Mouse (Mus musculus) brain, adult 2 months (tissue): ENCODE results near the gene Slc16a4.
A peak's percentile ranks its signal among the peaks of the same experiment; 100 is the strongest.

Experiments used
- DNase-seq: peaks from one replicate; pipeline ENCODE4 v3.0.0; 2011; ENCODE audit warnings: low read depth, low spot score

The Slc16a4 gene

DNA sequence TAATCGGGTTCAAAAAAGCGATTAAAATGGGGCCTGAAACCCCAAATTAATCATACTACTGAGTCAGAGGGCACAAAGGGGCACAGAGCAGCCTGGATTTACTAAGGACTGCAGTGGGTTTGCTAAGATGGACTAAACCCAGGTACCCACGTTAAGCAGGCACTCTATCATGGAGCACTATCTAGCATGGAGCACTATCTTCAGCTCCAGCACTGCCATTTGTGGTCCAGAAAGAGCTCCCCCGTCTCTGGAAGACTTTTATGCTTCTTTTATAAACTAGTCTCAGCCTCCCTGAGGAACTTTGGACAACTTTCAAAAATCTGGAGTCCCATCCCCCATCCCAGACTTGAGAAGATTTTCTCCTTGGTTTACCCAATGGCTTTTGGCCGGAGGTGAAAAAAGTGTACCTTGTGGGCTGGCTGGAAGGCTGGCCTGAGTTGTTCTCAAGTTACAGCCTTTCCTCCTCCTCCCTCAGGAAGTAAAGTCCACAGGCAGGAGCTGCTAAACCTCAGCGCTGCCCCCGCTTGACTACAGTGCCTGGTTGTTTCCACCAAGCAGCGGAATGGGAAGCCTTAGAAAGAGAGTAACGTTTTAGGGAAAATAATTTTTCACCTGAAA is at the start of gene Slc16a4:
Slc16a4 (plus strand) TSS at position 467 of the 618 bp plus-strand sequence.
- DNase-seq, result peak; percentile 16

GRCm38 (mm10) chr3:107241389-107242094 is 49.5 kb upstream of the Slc16a4 start:
- no peak for DNase-seq

- DNase-seq, result no peak
These were observed 44.2 kb upstream of the Slc16a4 start for GRCm38 (mm10) chr3:107246876-107247275.

DNA sequence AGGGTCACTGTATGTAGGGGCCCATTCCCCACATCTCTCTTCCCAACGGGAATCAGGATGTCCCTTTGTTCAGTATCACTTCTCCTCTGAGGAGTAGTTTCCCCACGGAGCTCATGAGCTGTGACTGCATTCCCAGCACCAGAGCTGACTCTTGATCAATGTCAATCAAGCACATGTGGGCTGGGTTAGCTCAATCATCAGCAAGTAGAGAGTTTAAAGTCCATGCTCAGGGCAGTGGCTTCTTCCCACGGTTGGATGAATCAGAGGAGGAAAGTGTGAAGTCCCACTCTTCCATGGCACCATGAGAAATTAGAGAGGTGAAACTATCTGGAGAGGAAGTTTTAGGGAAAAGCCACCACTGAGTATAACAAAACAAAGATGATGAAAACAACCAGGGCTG is 42.0 kb upstream of the Slc16a4 start:
- no peak for DNase-seq

- no peak for DNase-seq
These were observed 40.7 kb upstream of the Slc16a4 start for GRCm38 (mm10) chr3:107250320-107250719.

GRCm38 (mm10) chr3:107252035-107252434 is 39.0 kb upstream of the Slc16a4 start:
- DNase-seq, result no peak

GRCm38 (mm10) chr3:107253925-107254324 is 37.1 kb upstream of the Slc16a4 start:
- peak; percentile 38 for DNase-seq

- no peak for DNase-seq
These were observed 35.0 kb upstream of the Slc16a4 start for GRCm38 (mm10) chr3:107255992-107256391.

DNA sequence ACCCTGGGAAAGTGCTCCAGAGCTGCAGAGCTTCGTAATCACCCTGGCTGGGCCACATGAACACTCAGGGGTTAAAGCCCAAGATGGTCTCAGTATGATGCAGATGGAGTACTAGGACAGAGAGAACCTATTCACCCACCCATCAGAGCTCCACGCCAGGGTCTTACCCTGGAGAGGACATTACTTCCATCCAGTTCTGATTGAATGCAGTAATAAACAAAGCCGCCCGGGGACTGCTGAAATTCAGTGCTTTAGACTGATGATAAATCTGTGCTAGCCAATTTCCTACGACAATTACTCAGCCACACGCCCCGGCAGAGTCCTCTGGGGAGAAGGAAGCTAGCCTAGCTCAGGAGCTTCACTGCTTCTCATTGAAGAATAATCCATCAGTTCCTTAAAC is 34.3 kb upstream of the Slc16a4 start:
- DNase-seq, result peak; percentile 24

GRCm38 (mm10) chr3:107257924-107258323 is 33.1 kb upstream of the Slc16a4 start:
- no peak for DNase-seq

- peak; percentile 56 for DNase-seq
These were observed 29.8 kb upstream of the Slc16a4 start for GRCm38 (mm10) chr3:107260956-107261850.

GRCm38 (mm10) chr3:107261851-107262165 is 29.2 kb upstream of the Slc16a4 start:
- peak; percentile 7 for DNase-seq

GRCm38 (mm10) chr3:107266814-107267345 is 24.1 kb upstream of the Slc16a4 start:
- DNase-seq, result no peak

DNA sequence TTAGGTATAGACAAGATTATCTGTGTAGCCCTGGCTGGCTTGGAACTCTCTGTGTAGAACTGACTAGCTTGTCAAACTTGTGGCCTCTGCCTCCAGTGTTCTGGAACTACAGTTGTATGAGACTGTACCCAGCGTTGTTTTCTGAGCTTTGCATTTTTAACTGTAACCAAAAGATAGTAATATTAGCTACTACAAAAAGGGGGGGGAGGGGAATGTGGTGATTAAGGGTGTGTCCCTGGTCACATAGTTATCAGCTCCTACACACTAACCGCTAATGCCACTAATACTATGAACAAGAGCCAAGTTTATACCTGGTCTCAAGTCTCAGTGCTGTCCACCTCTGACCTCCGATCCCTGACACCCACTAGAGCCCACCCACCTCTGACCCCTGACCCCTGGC is 18.6 kb upstream of the Slc16a4 start:
- DNase-seq, result no peak

DNA sequence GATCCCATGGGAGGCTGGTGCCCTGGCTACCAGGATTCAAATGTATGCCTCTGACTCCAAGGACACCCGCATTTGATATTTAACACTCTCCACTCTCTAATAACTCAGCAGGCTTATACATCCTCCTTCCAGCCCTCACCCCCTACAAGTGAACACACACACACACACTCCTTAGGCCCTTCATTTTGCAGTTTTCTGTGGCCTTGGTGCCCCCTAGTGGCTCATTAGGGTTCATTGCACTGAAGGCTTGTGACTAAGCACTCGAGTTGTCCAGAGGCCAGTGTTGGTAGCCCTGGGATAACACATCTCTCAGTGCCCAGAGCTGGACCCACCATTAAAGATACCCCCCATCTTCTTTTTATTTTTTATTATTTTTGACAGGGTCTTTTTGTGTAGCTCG is 17.2 kb upstream of the Slc16a4 start:
- DNase-seq, result peak; percentile 87

GRCm38 (mm10) chr3:107275351-107275750 is 15.7 kb upstream of the Slc16a4 start:
- no peak for DNase-seq

GRCm38 (mm10) chr3:107275996-107276395 is 15.0 kb upstream of the Slc16a4 start:
- peak; percentile 27 for DNase-seq

DNA sequence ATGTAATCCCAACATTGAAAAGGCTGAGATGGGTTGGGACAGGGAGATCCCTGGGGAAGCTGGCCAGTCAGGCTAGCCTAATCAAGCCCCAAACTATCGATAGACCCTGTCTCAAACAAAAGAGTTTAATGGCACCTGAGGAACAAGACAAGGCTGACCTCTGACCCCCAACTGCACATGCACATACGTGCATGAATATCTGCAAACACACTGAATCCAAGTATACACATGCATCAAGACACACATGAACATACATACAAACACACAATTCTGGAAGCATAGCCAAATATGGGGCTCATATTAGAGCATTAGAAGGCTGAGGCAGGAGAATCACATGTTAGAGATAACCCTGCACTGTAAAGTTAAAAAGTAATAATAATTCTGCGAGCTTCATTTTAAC is 14.4 kb upstream of the Slc16a4 start:
- no peak for DNase-seq

DNA sequence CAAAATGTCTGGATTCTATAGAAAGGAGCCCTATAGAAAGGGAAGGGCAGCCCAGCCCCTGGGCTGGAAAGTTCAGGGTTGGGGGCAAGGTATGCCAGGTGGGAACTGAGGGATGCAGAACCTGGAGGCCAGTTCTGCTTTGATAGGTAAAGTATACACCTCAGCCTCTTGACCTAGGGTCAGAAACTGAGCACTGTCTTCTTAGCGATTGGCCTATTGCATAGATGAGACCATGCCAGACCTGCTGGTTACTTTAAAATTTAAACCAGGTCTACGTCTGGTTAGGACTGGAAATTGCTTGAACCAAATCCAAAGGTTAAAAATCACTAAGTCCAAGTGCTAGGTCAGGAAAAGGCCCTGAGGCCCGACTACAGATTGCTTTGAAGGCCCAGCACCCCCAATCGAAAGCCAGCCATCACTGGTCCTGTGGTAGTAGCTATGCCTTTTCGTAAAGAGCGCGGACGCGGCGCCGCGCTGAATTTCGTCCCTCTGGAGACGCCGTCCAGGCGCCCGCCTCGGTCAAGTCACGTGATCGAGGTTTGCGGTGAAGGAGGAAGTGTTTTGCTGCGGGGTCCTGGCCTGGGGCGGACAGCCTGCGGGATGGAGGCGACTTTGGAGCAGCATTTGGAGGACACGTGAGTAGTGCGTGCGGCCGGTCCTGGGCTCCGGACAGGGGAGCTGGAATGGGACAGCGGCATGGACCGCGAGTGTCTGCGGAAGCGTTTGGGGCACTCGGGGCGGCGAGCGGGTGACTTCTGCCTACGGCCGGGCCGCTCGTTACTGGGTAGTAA is 12.4 kb upstream of the Slc16a4 start, which contains the start of gene Lamtor5:
Lamtor5 (plus strand) TSS at position 380 of the 791 bp plus-strand sequence.
- DNase-seq, result peak; percentile 94

- DNase-seq, result no peak
These were observed 4.9 kb upstream of the Slc16a4 start for GRCm38 (mm10) chr3:107286123-107286522.

- DNase-seq, result no peak
These were observed 3.7 kb upstream of the Slc16a4 start for GRCm38 (mm10) chr3:107287346-107287745.
